Mouse (Mus musculus): ENCODE data around the gene Cdk5rap2. TPM values are rescaled to one million over a fixed set of nuclear protein-coding genes. Genes with fewer than 3 reads are reported as not detected.

Gene Cdk5rap2
- polyA plus RNA-seq, 1 experiment from 2014 or later, result 12.4 TPM

GRCm38 (mm10) chr4:70221370-70221769 is 188.9 kb downstream of the Cdk5rap2 start:
- no peak overlapping the region for H3K27ac ChIP-seq (ENCODE audit: low read depth, low read length)
- no peaks in the 10 kb centered on the region for H3K9me3 ChIP-seq (ENCODE audit: control insufficient read depth, low read length)
- H3K9ac ChIP-seq (ENCODE audit: low read depth, low read length), result no peak overlapping the region
- H3K4me3 ChIP-seq (ENCODE audit: low read depth, low read length), result no peak overlapping the region
- DNase-seq (ENCODE audit: low spot score) (no peak), ATAC-seq (replicated peaks; ENCODE audit: low FRiP score) (no peak)
- H3K4me2 ChIP-seq, result no peak overlapping the region
- H3K4me1 ChIP-seq (replicated peaks; ENCODE audit: control insufficient read depth, insufficient read depth, low read length), result no peaks in the 10 kb centered on the region
- no peaks in the 10 kb centered on the region for H3K27me3 ChIP-seq (replicated peaks; ENCODE audit: control insufficient read depth, insufficient read depth, low read length)
- 82% methylated on average over 1 of the region's 1 CpGs for WGBS
- H3K36me3 ChIP-seq (ENCODE audit: control insufficient read depth, insufficient read depth, low read length), result peaks cover 5% of the 10 kb centered on the region; the same call in 1 of the 2 replicates

- H3K27ac ChIP-seq (ENCODE audit: low read depth, low read length), result no peak overlapping the region
- H3K4me2 ChIP-seq, result no peak overlapping the region
- H3K4me3 ChIP-seq (ENCODE audit: low read depth, low read length), result no peak overlapping the region
- no peak overlapping the region for H3K9ac ChIP-seq (ENCODE audit: low read depth, low read length)
- H3K27me3 ChIP-seq (replicated peaks; ENCODE audit: control insufficient read depth, insufficient read depth, low read length), result no peaks in the 10 kb centered on the region
- 79% methylated on average over 10 of the region's 10 CpGs for WGBS
- DNase-seq (ENCODE audit: low spot score) (no peak), ATAC-seq (replicated peaks; ENCODE audit: low FRiP score) (no peak)
- peaks cover 5% of the 10 kb centered on the region; the same call in 1 of the 2 replicates for H3K36me3 ChIP-seq (ENCODE audit: control insufficient read depth, insufficient read depth, low read length)
- no peaks in the 10 kb centered on the region for H3K9me3 ChIP-seq (ENCODE audit: control insufficient read depth, low read length)
- H3K4me1 ChIP-seq (replicated peaks; ENCODE audit: control insufficient read depth, insufficient read depth, low read length), result no peaks in the 10 kb centered on the region
These were observed 189.7 kb downstream of the Cdk5rap2 start for GRCm38 (mm10) chr4:70220277-70221180.

- ATAC-seq (replicated peaks; ENCODE audit: low FRiP score) (no peak), DNase-seq (ENCODE audit: low spot score) (no peak)
- H3K27me3 ChIP-seq (replicated peaks; ENCODE audit: control insufficient read depth, insufficient read depth, low read length), result no peaks in the 10 kb centered on the region
- WGBS, result 84% methylated on average over 4 of the region's 4 CpGs
- peaks cover 5% of the 10 kb centered on the region; the same call in 1 of the 2 replicates for H3K36me3 ChIP-seq (ENCODE audit: control insufficient read depth, insufficient read depth, low read length)
- no peaks in the 10 kb centered on the region for H3K4me1 ChIP-seq (replicated peaks; ENCODE audit: control insufficient read depth, insufficient read depth, low read length)
- no peak overlapping the region for H3K4me2 ChIP-seq
- no peaks in the 10 kb centered on the region for H3K9me3 ChIP-seq (ENCODE audit: control insufficient read depth, low read length)
- H3K27ac ChIP-seq (ENCODE audit: low read depth, low read length), result no peak overlapping the region
- no peak overlapping the region for H3K9ac ChIP-seq (ENCODE audit: low read depth, low read length)
- H3K4me3 ChIP-seq (ENCODE audit: low read depth, low read length), result no peak overlapping the region
These were observed 190.5 kb downstream of the Cdk5rap2 start for GRCm38 (mm10) chr4:70219776-70220175.

- ATAC-seq (replicated peaks; ENCODE audit: low FRiP score) (no peak), DNase-seq (ENCODE audit: low spot score) (no peak)
- Histone ChIP-seq H3K9ac (ENCODE audit: low read depth, low read length) (no peak overlapping the region), H3K36me3 (ENCODE audit: control insufficient read depth, insufficient read depth, low read length) (no peaks in the 10 kb centered on the region), H3K27ac (ENCODE audit: low read depth, low read length) (no peak overlapping the region), H3K4me1 (replicated peaks; ENCODE audit: control insufficient read depth, insufficient read depth, low read length) (no peaks in the 10 kb centered on the region), H3K9me3 (ENCODE audit: control insufficient read depth, low read length) (no peaks in the 10 kb centered on the region), H3K4me3 (ENCODE audit: low read depth, low read length) (no peak overlapping the region), H3K4me2 (no peak overlapping the region), H3K27me3 (replicated peaks; ENCODE audit: control insufficient read depth, insufficient read depth, low read length) (no peaks in the 10 kb centered on the region)
- 88% methylated on average over 2 of the region's 2 CpGs for WGBS
These were observed 224.3 kb downstream of the Cdk5rap2 start for GRCm38 (mm10) chr4:70185971-70186370.

Other genes with a start within 250 kb of the Cdk5rap2 start
- 5.0 and 6.0 TPM in 2 replicates for gene Megf9, start 124.6 kb upstream of the Cdk5rap2 start, polyA plus RNA-seq (2014; fragmentation: Nextera tagmentation; extraction: Ambion mirVana)